Mouse (Mus musculus) olfactory bulb, adult 2 months (tissue): Measurements from ENCODE around the gene Wdr72.

ENCODE experiments used
- CTCF ChIP-seq: fragments of 200-500 bp; IDR thresholded peaks from 2 replicates; pipeline ENCODE4 v1.5.1; 2012; ENCODE audit warnings: low read depth, mild to moderate bottlenecking, low read length, moderate library complexity; ENCODE audit not compliant: insufficient read depth
- POLR2A ChIP-seq: fragments of 200-500 bp; IDR thresholded peaks from 2 replicates; pipeline ENCODE4 v1.6.1; 2012; ENCODE audit warnings: mild to moderate bottlenecking, low read depth, low read length, moderate library complexity; ENCODE audit not compliant: insufficient read depth

DNA sequence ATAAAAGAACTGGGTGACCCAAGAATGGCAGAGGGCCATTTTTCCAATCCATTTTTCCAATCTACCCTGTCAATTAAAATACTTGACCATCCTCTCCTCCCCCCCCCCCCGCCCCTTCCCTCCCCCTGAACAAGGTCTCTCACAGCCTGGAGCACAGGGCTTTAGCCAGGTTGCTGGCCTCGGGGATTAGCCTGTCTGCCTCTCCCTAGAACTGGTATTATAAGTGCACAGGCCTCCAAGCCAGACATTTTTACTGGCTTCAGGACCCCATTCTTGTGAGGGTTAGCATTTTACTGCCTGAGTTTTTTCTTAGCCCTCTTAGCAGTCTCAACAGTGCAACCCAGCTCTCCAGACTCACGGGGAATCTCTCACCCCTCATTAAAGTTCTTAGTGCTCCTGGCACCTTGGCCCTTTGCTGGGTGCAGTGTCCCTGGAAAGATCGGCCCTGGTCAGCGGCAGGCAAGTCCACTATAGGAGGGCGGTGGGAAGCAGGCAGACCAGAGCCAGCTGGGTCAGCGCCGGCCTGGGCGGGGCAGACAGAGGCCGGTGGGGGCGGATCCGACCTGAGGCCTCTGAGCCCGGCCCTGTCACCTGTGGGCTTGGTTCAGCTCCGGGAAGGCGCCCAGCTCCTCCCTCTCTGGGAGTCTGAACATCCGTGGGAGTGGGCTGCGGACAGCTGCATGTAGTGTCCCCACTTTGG is at the start of gene Wdr72:
- TF ChIP-seq POLR2A (no peak), CTCF (no peak)
